Mouse (Mus musculus) stomach, postnatal 0 days (tissue): ENCODE results near the gene Mpg.

ENCODE experiments used
- CTCF ChIP-seq: IDR thresholded peaks from 2 replicates; pipeline ENCODE4 v1.5.1; 2016; ENCODE audit warnings: antibody characterized with exemption, low read depth, mild to moderate bottlenecking, moderate library complexity
- EP300 ChIP-seq: optimal IDR thresholded peaks from 2 replicates; pipeline ENCODE3; 2016; ENCODE audit warnings: antibody characterized with exemption

- TF ChIP-seq CTCF, result no peak
- TF ChIP-seq EP300, result no peak
Observed at GRCm38 (mm10) chr11:32244064-32244463, 17.8 kb downstream of the Mpg start.
